Mouse (Mus musculus) T-helper 2 cell (primary cell): ENCODE measurements at regions not wholly inside any gene's neighbourhood (a gene's known extent, or its start where the extent isn't known, plus 50 kb on each side); places are given as distances from the start of the nearest gene placed in this dataset.

Source experiments
- in situ Hi-C: fragments of 300-600 bp; cut with MboI, MseI; formaldehyde crosslinking; loops from one replicate; pipeline ENCODE4 v1.15.1; 2025; ENCODE audit warnings: high pct_unique_total_duplicates

- in situ Hi-C loops = no loop called here
Measured at GRCm38 (mm10) chr6:99940118-99940517, 213.9 kb upstream of the Prok2 start.

GRCm38 (mm10) chr6:99939382-99939781 is 213.2 kb upstream of the Prok2 start:
- in situ Hi-C loops = no loop called here

DNA sequence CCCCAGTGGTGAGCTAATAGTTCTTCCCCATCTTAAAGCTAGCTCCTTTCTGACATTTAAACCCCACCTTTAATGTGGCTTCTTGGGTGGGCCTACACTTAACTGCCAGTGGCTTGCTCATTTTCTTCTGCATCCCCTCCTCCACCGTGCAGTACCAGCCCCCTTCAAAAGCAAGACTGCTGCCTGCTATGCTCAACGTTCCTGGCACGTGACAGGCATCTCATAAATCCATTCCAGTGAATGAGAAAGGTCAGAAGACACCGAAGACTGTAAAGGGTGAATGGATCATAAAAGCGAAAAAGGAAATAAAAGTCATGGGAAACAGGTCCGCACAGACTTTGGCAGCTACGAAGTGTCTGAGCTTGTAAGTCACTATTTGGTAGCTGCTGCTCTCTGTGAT is 212.8 kb upstream of the Prok2 start:
- in situ Hi-C loops = no loop called here

GRCm38 (mm10) chr6:99936716-99937115 is 210.5 kb upstream of the Prok2 start:
- in situ Hi-C loops = no loop called here

DNA sequence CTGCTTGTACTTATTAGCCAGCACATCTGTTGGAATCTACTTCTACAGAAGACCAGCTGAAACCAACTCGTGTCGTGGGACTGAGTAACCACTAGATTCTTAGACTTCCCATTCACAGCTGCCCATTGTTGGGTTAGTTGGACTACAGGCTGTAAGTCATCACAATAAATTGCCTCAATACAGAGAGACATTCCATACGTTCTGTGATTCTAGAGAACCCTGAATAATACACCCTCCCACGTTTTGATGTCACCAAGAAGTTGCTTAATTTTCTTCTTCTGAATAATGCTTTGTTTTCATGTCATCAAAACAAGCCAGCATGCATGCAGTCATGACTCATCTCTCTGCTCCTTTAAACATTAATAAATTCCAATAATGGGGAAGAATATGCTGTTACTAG is 209.2 kb upstream of the Prok2 start:
- in situ Hi-C loops = no loop called here

GRCm38 (mm10) chr6:99934394-99934793 is 208.2 kb upstream of the Prok2 start:
- in situ Hi-C loops = no loop called here

- in situ Hi-C loops = no loop called here
Measured at GRCm38 (mm10) chr6:99933404-99933803, 207.2 kb upstream of the Prok2 start.

DNA sequence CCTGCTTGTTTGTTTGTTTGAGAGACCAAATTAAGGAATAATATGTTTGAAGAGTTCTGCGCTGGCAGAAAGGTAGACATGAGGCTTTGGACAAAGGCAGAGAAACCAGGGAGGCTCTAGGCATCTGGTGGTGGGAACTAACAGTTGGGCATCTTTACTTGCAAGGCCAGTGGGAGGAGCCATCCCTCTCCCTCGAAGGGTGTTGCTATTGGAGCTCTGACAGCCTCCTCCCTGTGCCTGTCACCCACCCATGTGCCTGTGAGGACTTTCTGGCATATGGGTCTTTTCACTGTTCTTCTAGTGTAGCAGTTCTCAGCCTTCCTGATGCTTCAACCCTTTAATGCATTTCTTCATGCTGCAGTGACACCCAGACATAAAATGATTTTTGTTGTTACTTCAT is 206.7 kb upstream of the Prok2 start:
- in situ Hi-C loops = no loop called here

DNA sequence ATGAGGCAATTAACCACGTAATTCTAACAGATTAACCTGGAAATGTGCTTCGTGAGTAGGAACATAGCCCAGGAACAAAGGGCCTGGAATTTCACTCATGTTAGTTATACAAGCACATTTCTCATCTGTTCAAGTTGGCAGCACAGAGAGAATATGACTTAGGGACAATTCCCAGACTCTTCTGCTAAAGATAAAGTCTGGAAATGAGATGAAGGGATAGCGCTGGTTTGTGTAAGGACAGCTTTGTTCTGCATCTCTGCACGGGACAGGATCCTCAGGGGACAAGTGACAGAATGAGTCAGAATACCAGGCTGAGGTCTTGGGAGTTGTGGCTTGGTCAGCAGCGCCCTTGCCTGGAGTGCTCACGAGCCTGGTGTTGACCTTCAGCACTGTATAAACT is 206.2 kb upstream of the Prok2 start:
- in situ Hi-C loops = no loop called here

- in situ Hi-C loops = no loop called here
Measured at GRCm38 (mm10) chr6:99931588-99931987, 205.4 kb upstream of the Prok2 start.

- in situ Hi-C loops = no loop called here
Measured at GRCm38 (mm10) chr6:99930316-99930715, 204.1 kb upstream of the Prok2 start.

DNA sequence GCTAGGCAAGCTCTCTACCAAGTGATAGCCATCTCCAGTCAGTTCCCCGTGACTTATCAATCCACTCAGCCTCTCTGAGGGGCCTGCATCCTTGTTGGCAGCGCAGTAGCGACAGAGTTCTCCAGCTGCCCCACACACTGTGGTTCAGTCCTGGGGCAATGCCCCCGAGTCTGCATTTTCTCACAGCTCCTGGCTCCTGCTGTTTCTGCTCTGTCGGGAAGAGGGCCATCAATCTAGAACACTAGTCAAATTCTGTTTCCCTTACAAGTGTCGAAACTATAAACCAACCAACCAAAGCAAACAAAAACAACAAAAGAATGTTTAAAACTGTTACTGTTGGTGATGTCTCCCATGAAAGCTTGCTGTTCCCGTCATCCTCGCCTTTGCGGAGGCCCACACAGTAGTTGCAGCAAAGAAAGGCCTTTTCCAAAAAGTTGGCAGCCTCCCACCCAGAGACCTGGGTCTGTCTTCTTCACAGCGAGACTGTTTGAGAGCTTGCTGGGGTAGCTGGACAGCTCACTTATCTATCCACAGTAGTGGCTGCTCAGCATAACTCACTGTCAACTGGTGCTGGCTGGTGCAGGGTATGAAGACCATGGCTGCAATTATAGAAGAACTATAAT is 201.9 kb upstream of the Prok2 start:
- in situ Hi-C loops = loop anchor here (10.0 kb wide), 1 partner anchor 947 kb away; no protein-coding TSS in a partner anchor

- in situ Hi-C loops = loop anchor here (10.0 kb wide), 1 partner anchor 951 kb away; no protein-coding TSS in a partner anchor
Measured at GRCm38 (mm10) chr6:99924181-99924580, 198.0 kb upstream of the Prok2 start.

DNA sequence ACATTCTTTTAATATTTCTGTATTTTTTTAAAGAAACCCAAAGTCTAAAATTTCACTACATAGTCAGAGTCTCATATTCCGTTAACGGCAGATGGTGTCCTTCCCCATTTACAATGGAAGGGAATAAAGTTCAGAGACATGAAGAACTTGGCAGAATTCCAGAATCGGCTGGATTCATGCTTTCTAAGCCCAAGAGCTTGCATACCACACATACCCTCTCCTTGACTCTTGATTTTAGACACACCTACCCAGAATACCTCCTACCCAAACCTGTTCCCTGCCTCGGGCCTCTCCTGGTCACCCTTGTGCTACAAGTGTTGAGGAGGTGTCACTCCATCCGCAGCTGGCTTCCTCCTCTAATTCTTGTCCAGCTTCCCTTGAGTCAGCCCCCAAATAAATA is 195.8 kb upstream of the Prok2 start:
- in situ Hi-C loops = loop anchor here (10.0 kb wide), 1 partner anchor 953 kb away; no protein-coding TSS in a partner anchor

DNA sequence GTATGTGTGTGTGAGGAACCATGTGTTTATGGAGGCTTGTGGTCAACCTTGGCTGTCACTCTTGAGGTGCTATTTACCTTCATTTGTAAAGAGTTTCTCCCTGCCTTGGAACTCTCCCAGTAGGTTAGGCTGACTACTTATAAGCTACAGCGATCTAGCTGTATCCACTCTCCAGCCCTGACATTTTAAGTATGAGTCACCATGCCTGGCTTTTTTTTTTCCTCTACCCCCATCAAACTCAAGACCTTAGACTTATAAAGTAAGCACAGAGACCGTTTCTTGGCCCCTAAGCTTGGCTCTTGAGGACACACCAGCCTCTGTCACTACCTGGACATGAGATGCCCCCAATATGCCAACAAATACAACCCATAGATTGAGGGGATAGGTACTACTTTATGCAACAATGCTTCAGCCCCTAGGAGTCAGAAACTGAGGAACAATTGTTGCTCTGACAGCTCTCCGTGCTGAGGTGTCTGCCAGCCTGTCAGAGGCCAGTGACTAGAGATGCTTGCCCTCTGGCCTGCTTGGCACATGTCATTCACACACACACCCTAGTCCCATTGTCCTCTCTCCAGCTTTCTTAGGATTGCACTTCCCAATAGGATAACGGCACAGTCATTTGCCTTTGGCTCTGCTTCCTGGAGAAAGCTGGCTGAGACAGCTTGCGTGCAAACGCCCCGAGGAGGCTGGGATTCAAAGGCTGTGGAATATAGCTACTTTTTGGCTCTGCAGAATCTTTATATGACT is 193.8 kb upstream of the Prok2 start:
- in situ Hi-C loops = loop anchor here (10.0 kb wide), 1 partner anchor 955 kb away; no protein-coding TSS in a partner anchor

- in situ Hi-C loops = no loop called here
Measured at GRCm38 (mm10) chr6:99918351-99918750, 192.2 kb upstream of the Prok2 start.

DNA sequence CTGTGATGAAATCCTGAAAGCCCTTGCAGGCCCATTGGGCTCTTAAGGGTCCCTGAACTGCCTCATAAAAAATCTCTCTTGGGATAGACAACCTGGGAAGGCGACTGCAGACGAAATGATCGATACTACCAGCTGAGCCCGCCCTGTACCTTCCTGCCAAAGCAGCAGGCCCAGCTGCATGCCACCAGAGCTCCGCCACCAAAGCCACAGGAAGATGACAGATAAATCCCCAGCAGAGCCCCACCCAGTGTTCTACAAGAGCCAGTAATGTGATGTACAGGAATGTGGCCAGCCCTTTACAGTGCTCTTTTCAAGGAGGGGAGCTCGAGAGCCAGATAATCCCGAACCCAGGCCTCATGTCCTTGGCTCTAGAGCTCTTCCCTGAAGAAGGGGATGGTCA is 183.7 kb upstream of the Prok2 start:
- in situ Hi-C loops = loop anchor here (5.0 to 10.0 kb wide), 2 partner anchors 72 to 965 kb away; no protein-coding TSS in a partner anchor

DNA sequence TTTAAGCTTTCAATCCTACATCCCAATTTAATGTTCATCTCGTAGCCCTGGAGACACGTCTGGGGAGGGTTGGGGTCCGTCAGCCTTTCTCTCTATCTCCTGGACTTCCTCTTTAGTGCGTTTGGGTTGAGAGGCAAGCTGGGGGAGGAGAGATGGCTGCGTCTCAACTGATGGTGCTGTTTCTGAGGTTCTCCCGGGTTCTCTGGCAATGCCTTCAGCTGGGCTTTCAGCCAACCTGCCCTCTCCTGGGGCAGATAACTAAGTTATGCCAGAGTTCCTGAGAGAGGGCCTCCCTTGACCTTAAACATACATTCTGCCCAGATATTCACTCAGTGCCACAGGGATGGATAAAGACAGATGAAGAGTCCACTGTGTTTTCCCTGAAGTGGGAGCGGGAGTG is 183.3 kb upstream of the Prok2 start:
- in situ Hi-C loops = loop anchor here (5.0 to 10.0 kb wide), 2 partner anchors 73 to 965 kb away; no protein-coding TSS in a partner anchor

DNA sequence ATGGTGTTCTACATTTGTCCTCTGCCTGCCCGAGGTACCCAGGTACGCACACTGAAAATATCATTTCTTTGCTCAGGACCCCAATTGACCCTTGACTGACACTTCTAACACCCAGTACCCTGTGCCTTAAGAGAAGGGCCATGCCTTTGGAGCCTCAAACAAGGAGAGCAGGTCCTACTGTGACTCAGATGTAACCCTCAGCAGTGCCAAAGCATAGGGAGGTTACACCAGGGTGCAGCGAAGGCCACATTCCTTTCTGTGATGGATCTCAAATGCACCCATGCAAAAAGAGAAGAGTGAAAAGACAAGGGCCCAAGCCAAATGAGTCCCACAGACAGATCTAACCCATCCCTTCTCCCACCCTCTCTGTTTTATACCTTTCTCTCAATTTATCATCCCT is 181.9 kb upstream of the Prok2 start:
- in situ Hi-C loops = loop anchor here (5.0 to 10.0 kb wide), 2 partner anchors 74 to 963 kb away; no protein-coding TSS in a partner anchor

GRCm38 (mm10) chr6:99905194-99905593 is 179.0 kb upstream of the Prok2 start:
- in situ Hi-C loops = loop anchor here (5.0 to 10.0 kb wide), 2 partner anchors 77 to 960 kb away; no protein-coding TSS in a partner anchor

- in situ Hi-C loops = loop anchor here (5.0 to 10.0 kb wide), 2 partner anchors 78 to 960 kb away; no protein-coding TSS in a partner anchor
Measured at GRCm38 (mm10) chr6:99904607-99905006, 178.4 kb upstream of the Prok2 start.

DNA sequence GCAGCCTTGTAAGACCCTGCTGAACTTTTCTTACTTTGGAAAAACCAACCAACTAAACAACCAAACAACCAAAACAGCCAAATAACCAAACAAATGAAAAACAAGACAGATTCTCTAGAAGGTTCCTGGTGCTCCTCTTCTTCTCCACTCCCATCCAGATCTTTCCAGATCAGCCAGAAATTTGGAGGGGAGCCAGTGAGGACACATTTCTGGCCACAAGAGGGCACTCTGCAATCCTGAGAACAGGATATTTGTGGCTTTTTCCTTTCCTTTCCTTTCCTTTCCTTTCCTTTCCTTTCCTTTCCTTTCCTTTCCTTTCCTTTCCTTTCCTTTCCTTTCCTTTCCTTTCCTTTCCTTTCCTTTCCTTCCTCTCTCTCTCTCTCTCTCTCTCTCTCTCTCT is 177.9 kb upstream of the Prok2 start:
- in situ Hi-C loops = loop anchor here (10.0 kb wide), 1 partner anchor 959 kb away; no protein-coding TSS in a partner anchor

DNA sequence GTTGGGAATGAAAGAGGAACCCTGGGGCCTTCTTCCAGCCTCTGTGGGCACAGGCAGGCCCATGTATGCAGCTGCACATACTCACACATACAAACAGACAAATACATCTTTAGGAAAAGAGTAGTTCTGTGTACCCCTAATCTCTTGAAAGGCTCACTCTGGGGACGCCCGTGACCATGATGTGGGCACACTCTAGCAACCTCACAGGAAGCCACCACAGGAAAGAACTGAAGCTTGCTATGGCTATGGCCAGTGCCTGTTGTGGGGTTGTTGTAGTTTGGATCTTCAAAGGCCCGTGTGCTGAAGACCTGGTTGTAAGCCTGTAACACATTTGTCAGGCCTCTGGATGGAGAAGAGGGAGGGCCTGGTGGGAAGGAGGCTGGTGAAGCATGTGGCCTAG is 175.4 kb upstream of the Prok2 start:
- in situ Hi-C loops = loop anchor here (10.0 kb wide), 1 partner anchor 957 kb away; no protein-coding TSS in a partner anchor
